Mouse (Mus musculus): ENCODE measurements around the gene Vmn2r77. TPM values are rescaled to one million over a fixed set of nuclear protein-coding genes. Genes with fewer than 3 reads are reported as not detected.
"Not testable (repeated sequence)": the region's sequence is repeated elsewhere in the genome, so short reads cannot be mapped to it uniquely, and the experiment has no call there.

Gene Vmn2r77
- total RNA-seq (2021) (not detected), polyA plus RNA-seq (2012; rRNA removed) (not detected in 2 replicates)
- long read RNA-seq: 0 reads

DNA sequence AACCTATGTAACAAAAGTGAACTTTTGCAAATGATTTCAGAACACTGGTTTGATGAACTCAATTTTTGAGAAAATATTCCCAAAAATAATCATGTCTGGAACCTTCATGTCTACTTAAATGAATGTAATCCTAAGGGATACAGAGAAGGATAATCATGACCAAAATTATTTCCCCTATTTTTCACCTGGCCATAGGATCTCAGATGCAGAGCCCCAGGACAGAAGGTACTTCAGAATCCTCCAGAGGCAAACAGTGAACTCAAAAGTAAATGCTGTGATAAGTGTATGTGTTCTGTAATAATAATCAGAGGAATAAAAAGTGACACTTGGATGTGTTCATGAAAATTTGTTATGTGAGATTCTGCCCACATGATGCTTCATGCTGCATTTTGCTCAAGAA is at the start of gene Vmn2r77:
Gene Vmn2r77, plus strand, starts transcription at position 301 of the 400 bp plus-strand sequence.
- Histone ChIP-seq H3K27ac (no peak within 1 kb of the TSS), H3K4me1 (ENCODE audit: control insufficient read depth, insufficient read depth, low read length) (no peaks in the 10 kb centered on the region), H3K9ac (ENCODE audit: low read depth, low read length) (no peak within 1 kb of the TSS), H3K4me3 (no peak within 1 kb of the TSS), H3K27me3 (ENCODE audit: control insufficient read depth, insufficient read depth, low read length) (no peaks in the 10 kb centered on the region), H3K36me3 (ENCODE audit: control insufficient read depth, insufficient read depth, low read length) (no peaks in the 10 kb centered on the region), H3K79me2 (replicated peaks; ENCODE audit: control insufficient read depth, insufficient read depth, low read length) (no peaks in the 10 kb centered on the region)
- TF ChIP-seq CTCF (IDR thresholded peaks at IDR 0.05) (no peak), POLR2A (IDR thresholded peaks at IDR 0.05; ENCODE audit: insufficient read depth, low read depth, low read length) (no peak), EP300 (IDR thresholded peaks at IDR 0.05; ENCODE audit: insufficient read depth, low read depth, low read length) (no peak)
- DNase-seq: no peak
- intact Hi-C loops (cut with DNase I): no loop called here

- no peaks in the 10 kb centered on the region for H3K4me1 ChIP-seq (ENCODE audit: control insufficient read depth, insufficient read depth, low read length)
- 59% methylated on average over 1 of the region's 1 CpGs for WGBS
- H3K27ac ChIP-seq: no peak overlapping the region
- H3K4me3 ChIP-seq: no peak overlapping the region
- DNase-seq: no peak
- intact Hi-C loops (cut with DNase I): no loop called here
- H3K27me3 ChIP-seq (ENCODE audit: control insufficient read depth, insufficient read depth, low read length): no peaks in the 10 kb centered on the region
- H3K36me3 ChIP-seq (ENCODE audit: control insufficient read depth, insufficient read depth, low read length): no peaks in the 10 kb centered on the region
- no peak overlapping the region for H3K9ac ChIP-seq (ENCODE audit: low read depth, low read length)
- H3K79me2 ChIP-seq (replicated peaks; ENCODE audit: control insufficient read depth, insufficient read depth, low read length): no peaks in the 10 kb centered on the region
- TF ChIP-seq EP300 (IDR thresholded peaks at IDR 0.05; ENCODE audit: insufficient read depth, low read depth, low read length): no peak
- no peak for TF ChIP-seq CTCF (IDR thresholded peaks at IDR 0.05)
- TF ChIP-seq POLR2A (IDR thresholded peaks at IDR 0.05; ENCODE audit: insufficient read depth, low read depth, low read length): no peak
These were observed 34.1 kb upstream of the Vmn2r77 start for GRCm38 (mm10) chr7:86760751-86761150.

- no peak overlapping the region for H3K9ac ChIP-seq (ENCODE audit: low read depth, low read length)
- no peaks in the 10 kb centered on the region for H3K36me3 ChIP-seq (ENCODE audit: control insufficient read depth, insufficient read depth, low read length)
- H3K27ac ChIP-seq: no peak overlapping the region
- H3K79me2 ChIP-seq (replicated peaks; ENCODE audit: control insufficient read depth, insufficient read depth, low read length): no peaks in the 10 kb centered on the region
- H3K27me3 ChIP-seq (ENCODE audit: control insufficient read depth, insufficient read depth, low read length): no peaks in the 10 kb centered on the region
- TF ChIP-seq POLR2A (IDR thresholded peaks at IDR 0.05; ENCODE audit: insufficient read depth, low read depth, low read length) (no peak), EP300 (IDR thresholded peaks at IDR 0.05; ENCODE audit: insufficient read depth, low read depth, low read length) (no peak)
- no peak for DNase-seq
- intact Hi-C loops (cut with DNase I): no loop called here
- no peaks in the 10 kb centered on the region for H3K4me1 ChIP-seq (ENCODE audit: control insufficient read depth, insufficient read depth, low read length)
- H3K4me3 ChIP-seq: no peak overlapping the region
These were observed 30.2 kb upstream of the Vmn2r77 start for GRCm38 (mm10) chr7:86764628-86765027.

DNA sequence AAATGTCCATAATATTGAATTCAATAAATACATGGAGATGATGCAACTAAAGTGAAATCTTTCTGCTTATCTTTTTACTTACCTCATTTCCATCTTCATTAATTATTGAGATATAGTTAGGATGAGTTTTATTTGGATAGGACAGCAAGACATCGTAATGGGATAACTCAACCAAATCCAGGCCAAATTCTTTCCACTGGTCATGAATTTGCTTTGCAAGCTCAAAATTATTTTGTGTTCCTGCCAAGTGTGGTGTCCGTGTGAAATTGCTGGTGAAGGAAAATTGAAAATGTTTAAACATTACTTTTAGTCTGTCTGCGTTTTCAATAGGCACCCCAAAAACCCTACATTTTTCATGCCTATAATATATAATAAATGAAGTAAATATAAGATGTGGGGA is 23.2 kb upstream of the Vmn2r77 start:
- H3K36me3 ChIP-seq (ENCODE audit: control insufficient read depth, insufficient read depth, low read length): no peaks in the 10 kb centered on the region
- H3K27ac ChIP-seq: no peak overlapping the region
- intact Hi-C loops (cut with DNase I): no loop called here
- no peak for DNase-seq
- no peaks in the 10 kb centered on the region for H3K27me3 ChIP-seq (ENCODE audit: control insufficient read depth, insufficient read depth, low read length)
- no peak overlapping the region for H3K4me3 ChIP-seq
- TF ChIP-seq EP300 (IDR thresholded peaks at IDR 0.05; ENCODE audit: insufficient read depth, low read depth, low read length): no peak
- TF ChIP-seq CTCF (IDR thresholded peaks at IDR 0.05): no peak
- TF ChIP-seq POLR2A (IDR thresholded peaks at IDR 0.05; ENCODE audit: insufficient read depth, low read depth, low read length): no peak
- H3K4me1 ChIP-seq (ENCODE audit: control insufficient read depth, insufficient read depth, low read length): no peaks in the 10 kb centered on the region
- H3K9ac ChIP-seq (ENCODE audit: low read depth, low read length): no peak overlapping the region
- H3K79me2 ChIP-seq (replicated peaks; ENCODE audit: control insufficient read depth, insufficient read depth, low read length): no peaks in the 10 kb centered on the region
- WGBS: 68% methylated on average over 3 of the region's 3 CpGs

- no peaks in the 10 kb centered on the region for H3K4me1 ChIP-seq (ENCODE audit: control insufficient read depth, insufficient read depth, low read length)
- H3K27ac ChIP-seq: no peak within 1 kb of the TSS
- H3K4me3 ChIP-seq: no peak within 1 kb of the TSS
- no peak for DNase-seq
- no peaks in the 10 kb centered on the region for H3K79me2 ChIP-seq (replicated peaks; ENCODE audit: control insufficient read depth, insufficient read depth, low read length)
- no peaks in the 10 kb centered on the region for H3K36me3 ChIP-seq (ENCODE audit: control insufficient read depth, insufficient read depth, low read length)
- intact Hi-C loops (cut with DNase I): no loop called here
- no peaks in the 10 kb centered on the region for H3K27me3 ChIP-seq (ENCODE audit: control insufficient read depth, insufficient read depth, low read length)
- TF ChIP-seq EP300 (IDR thresholded peaks at IDR 0.05; ENCODE audit: insufficient read depth, low read depth, low read length) (no peak), POLR2A (IDR thresholded peaks at IDR 0.05; ENCODE audit: insufficient read depth, low read depth, low read length) (no peak), CTCF (IDR thresholded peaks at IDR 0.05) (no peak)
- no peak within 1 kb of the TSS for H3K9ac ChIP-seq (ENCODE audit: low read depth, low read length)
- WGBS: 5% methylated on average over 11 of the region's 11 CpGs
These were observed 19.1 kb upstream of the Vmn2r77 start, which contains the start of gene Folh1 for GRCm38 (mm10) chr7:86775617-86776325. Gene Folh1, minus strand, starts transcription at chr7:86775943.

- H3K4me3 ChIP-seq; H3K4me1 ChIP-seq (ENCODE audit: control insufficient read depth, insufficient read depth, low read length); H3K9ac ChIP-seq (ENCODE audit: low read depth, low read length); H3K27ac ChIP-seq; intact Hi-C loops (cut with DNase I); H3K36me3 ChIP-seq (ENCODE audit: control insufficient read depth, insufficient read depth, low read length); H3K27me3 ChIP-seq (ENCODE audit: control insufficient read depth, insufficient read depth, low read length); DNase-seq; H3K79me2 ChIP-seq (replicated peaks; ENCODE audit: control insufficient read depth, insufficient read depth, low read length): not testable (repeated sequence)
- WGBS: 78% methylated on average over 5 of the region's 5 CpGs
These were observed 20.4 kb downstream of the Vmn2r77 start for GRCm38 (mm10) chr7:86815241-86815640.

DNA sequence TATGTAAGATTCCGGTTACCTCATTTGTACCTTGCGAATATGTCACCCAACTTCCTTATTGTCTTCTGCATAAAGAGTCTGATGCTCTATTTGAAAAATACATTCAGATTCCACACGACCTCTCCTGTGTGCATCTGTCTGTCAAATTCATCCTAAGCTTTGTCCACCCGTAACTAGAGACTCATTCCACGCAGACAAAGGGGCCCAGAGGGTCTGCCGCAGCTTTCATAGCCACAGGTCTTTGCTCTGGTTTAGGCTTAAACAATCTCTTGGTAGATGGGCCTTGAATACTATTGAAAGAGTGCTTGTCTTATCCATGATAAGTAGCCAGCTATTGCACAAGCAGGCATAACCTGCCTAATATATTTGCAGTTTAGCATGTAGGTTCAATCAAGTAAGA is 20.9 kb downstream of the Vmn2r77 start:
- intact Hi-C loops (cut with DNase I); H3K4me1 ChIP-seq (ENCODE audit: control insufficient read depth, insufficient read depth, low read length); H3K4me3 ChIP-seq; H3K27ac ChIP-seq; H3K27me3 ChIP-seq (ENCODE audit: control insufficient read depth, insufficient read depth, low read length); H3K79me2 ChIP-seq (replicated peaks; ENCODE audit: control insufficient read depth, insufficient read depth, low read length); DNase-seq; H3K36me3 ChIP-seq (ENCODE audit: control insufficient read depth, insufficient read depth, low read length); H3K9ac ChIP-seq (ENCODE audit: low read depth, low read length): not testable (repeated sequence)
- WGBS: 81% methylated on average over 6 of the region's 6 CpGs

All from heart, adult 2 months (tissue).